In the genomic region with DNA sequence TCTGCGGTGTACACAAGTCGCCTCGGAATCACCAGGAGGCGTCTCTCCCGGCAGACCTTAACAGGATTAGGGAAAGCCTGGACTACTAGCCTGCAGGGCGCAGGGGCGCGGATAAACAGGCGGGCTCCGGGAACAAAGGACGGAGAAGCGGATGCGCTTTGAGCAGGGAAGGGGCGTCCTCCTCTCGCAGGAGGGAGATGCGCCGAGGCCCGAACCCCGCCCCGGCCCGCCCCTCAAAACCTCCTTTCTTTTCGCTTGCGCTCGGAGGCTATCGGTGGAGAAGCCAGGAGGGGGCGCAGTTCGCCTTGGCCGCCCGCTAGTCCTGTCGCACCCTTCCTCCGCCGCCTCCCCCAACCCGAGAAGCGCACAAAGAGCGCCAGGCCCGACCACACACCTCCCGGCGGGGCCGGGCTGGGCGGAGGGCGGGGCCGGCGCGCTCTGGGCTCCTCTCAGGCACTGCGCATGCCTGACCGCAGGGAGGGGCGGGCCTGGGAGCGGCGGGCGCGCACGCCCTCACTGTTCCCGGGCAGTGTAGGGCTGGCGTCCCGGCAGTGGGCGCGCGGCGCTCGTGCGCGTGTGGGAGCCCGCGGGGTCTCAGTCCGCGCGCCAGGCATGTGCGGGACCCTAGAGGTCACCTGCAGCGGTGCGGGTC, we compare ENCODE assay signal across 8 mouse cellular contexts. TPM values are rescaled to one million over a fixed set of nuclear protein-coding genes. Genes with fewer than 3 reads are reported as not detected.
DNase-seq lines count a peak whose midpoint lies in the region; ATAC-seq lines count a peak whose summit lies in the region.

No protein-coding gene starts in this region.

- intact Hi-C loops in gastrocnemius, postnatal 14 days (cut with DNase I; ENCODE audit: low total_unique reads): loop anchor here (10.0 kb wide), 1 partner anchor 689 kb away; no protein-coding TSS in a partner anchor
- intact Hi-C loops in left cerebral cortex, postnatal 14 days (cut with DNase I): loop anchor here (2.0 to 10.0 kb wide), 2 partner anchors 149 to 151 kb away; no protein-coding TSS in a partner anchor

- under 1% methylated on average over 56 of the region's 70 CpGs for WGBS in intestine, embryonic 14.5 days

- DNase-seq in adrenal gland, adult 18-20 months (ENCODE audit: low spot score in 2 of 2): peak; percentile 97
- peak; percentile 98 for DNase-seq in embryo, embryonic 10.5 days (ENCODE audit: low spot score)
- DNase-seq in gastrocnemius, postnatal 14 days: peak; percentile 98
- peak; percentile 97 for DNase-seq in intestine, embryonic 14.5 days (ENCODE audit: low spot score)
- peak; percentile 99 for DNase-seq in left cerebral cortex, postnatal 14 days (ENCODE audit: low spot score in 2 of 2)
- DNase-seq in right cerebral cortex, postnatal 14 days: peak; percentile 99
- DNase-seq in urinary bladder, postnatal 25 days (ENCODE audit: low spot score): peak; percentile 94

- H3K4me3 ChIP-seq in intestine, embryonic 14.5 days (ENCODE audit: low read depth, low read length): peak overlapping the region; percentile 92

- no peaks in the 10 kb centered on the region for H3K9me3 ChIP-seq in intestine, embryonic 14.5 days (ENCODE audit: control insufficient read depth, low read length)

- H3K27me3 ChIP-seq in intestine, embryonic 14.5 days (replicated peaks; ENCODE audit: control insufficient read depth, insufficient read depth, low read length): no peaks in the 10 kb centered on the region

- peak; percentile 90 for ATAC-seq in intestine, embryonic 14.5 days (replicated peaks; ENCODE audit: low FRiP score, low TSS enrichment, low read depth)
- peak; percentile 77 for ATAC-seq in megakaryocyte-erythroid progenitor cell, adult 5-6 weeks (replicated peaks; ENCODE audit: low FRiP score, low TSS enrichment, poor library complexity, severe bottlenecking)

- peaks cover 14% of the 10 kb centered on the region; the same call in 1 of the 2 replicates for H3K36me3 ChIP-seq in intestine, embryonic 14.5 days (ENCODE audit: control insufficient read depth, insufficient read depth, low read length)

- H3K4me1 ChIP-seq in intestine, embryonic 14.5 days (replicated peaks; ENCODE audit: control insufficient read depth, insufficient read depth, low read length): peaks cover 17% of the 10 kb centered on the region

- peak overlapping the region; percentile 98 for H3K9ac ChIP-seq in intestine, embryonic 14.5 days (ENCODE audit: low read length)

- peak overlapping the region; percentile 99 for H3K27ac ChIP-seq in intestine, embryonic 14.5 days (ENCODE audit: low read depth)

- peak overlapping the region; percentile 98 for H3K4me2 ChIP-seq in intestine, embryonic 14.5 days (ENCODE audit: low read length)

RNA-seq across cellular contexts. Expression of gene Mex3b, which starts 1.2 kb away (rescaled TPM):
- 1 to 10 TPM; 1.2 to 1.4 TPM for total RNA-seq in adrenal gland, adult 18-20 months (2021)
- 1 to 10 TPM; 3.3 to 4.2 TPM for total RNA-seq in gastrocnemius, postnatal 14 days (2021)
- polyA plus RNA-seq in intestine, embryonic 14.5 days (2014; fragmentation: Nextera tagmentation; extraction: Ambion mirVana): 11.8 and 14.1 TPM in 2 replicates
- 10 to 100 TPM; 25.0 to 29.7 TPM for total RNA-seq in left cerebral cortex, postnatal 14 days (2021)
- total RNA-seq in megakaryocyte-erythroid progenitor cell, adult 5-6 weeks (2014; fragmentation: Nextera tagmentation): 2.6 and 3.1 TPM in 2 replicates
- total RNA-seq in megakaryocyte-erythroid progenitor cell, adult 5-6 weeks (2017): 8.4 and 9.8 TPM in 2 replicates

Comparison
In these comparisons a context has a peak if more than half of its experiments do, and no peak if none do; other contexts are left out.
1. Peak in every context shown above with its lines: DNase-seq, ATAC-seq, H3K4me3 ChIP-seq and H3K27ac ChIP-seq.